Mouse (Mus musculus) embryonic facial prominence, embryonic 13.5 days (tissue): ENCODE measurements at regions not wholly inside any gene's neighbourhood (a gene's known extent, or its start where the extent isn't known, plus 50 kb on each side); places are given as distances from the start of the nearest gene placed in this dataset.

Experiments
- ATAC-seq: fragments of 200-750 bp; cut with Nextera tagmentation; 2 replicates; pipeline ENCODE4 v1.8.0; 2017; ENCODE audit warnings: low read depth; ENCODE audit not compliant: insufficient number of reproducible peaks, insufficient read depth, low FRiP score, low TSS enrichment
- H3K27ac ChIP-seq: fragments of 300-500 bp; sonication (generic); 2 replicates; pipeline ENCODE4 v1.5.1; 2015; ENCODE audit warnings: moderate library complexity, mild to moderate bottlenecking, inconsistent platforms
- H3K27me3 ChIP-seq: fragments of 300-500 bp; sonication (generic); 2 replicates; pipeline ENCODE4 v1.6.1; 2015; ENCODE audit warnings: mild to moderate bottlenecking, inconsistent platforms
- H3K36me3 ChIP-seq: fragments of 300-500 bp; sonication (generic); 2 replicates; pipeline ENCODE4 v1.6.1; 2015; ENCODE audit warnings: mild to moderate bottlenecking, inconsistent platforms
- H3K4me1 ChIP-seq: fragments of 300-500 bp; sonication (generic); 2 replicates; pipeline ENCODE4 v1.6.1; 2015; ENCODE audit warnings: inconsistent platforms
- H3K4me2 ChIP-seq: fragments of 300-500 bp; sonication (generic); 2 replicates; pipeline ENCODE4 v1.6.1; 2015; ENCODE audit warnings: moderate library complexity, mild to moderate bottlenecking, inconsistent platforms
- H3K4me3 ChIP-seq: fragments of 300-500 bp; sonication (generic); 2 replicates; pipeline ENCODE4 v1.5.1; 2015; ENCODE audit warnings: mild to moderate bottlenecking, inconsistent platforms
- H3K9ac ChIP-seq: fragments of 300-500 bp; sonication (generic); 2 replicates; pipeline ENCODE4 v1.6.1; 2015; ENCODE audit warnings: mild to moderate bottlenecking, inconsistent platforms
- H3K9me3 ChIP-seq: fragments of 300-500 bp; sonication (generic); 2 replicates; pipeline ENCODE4 v1.6.1; 2016; ENCODE audit warnings: inconsistent platforms
- WGBS: fragments of 180-500 bp; shearing (Covaris S2); methylation state at CpG from one replicate; pipeline ENCODE4 v1.1.7; 2015; ENCODE audit warnings: mixed read lengths; 5-methylcytosine and 5-hydroxymethylcytosine counted together

DNA sequence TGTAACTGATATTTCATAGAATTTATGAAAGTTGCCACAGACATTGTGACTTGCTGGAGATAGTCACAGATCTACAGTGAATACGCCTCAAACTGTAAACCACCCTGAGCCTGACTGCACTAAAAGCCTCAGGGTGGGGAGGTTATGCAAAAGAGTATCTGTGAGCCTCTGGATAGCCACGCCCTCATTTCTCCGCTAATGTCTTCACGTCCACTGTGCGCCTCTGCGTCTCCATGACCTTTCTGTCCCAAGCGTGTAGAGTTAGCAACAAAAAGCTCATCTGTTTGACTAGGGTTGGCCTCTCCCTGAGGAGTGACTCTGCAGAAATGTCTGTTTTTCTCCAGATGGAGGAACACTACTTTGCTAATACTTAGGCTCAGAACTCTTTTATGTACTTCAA lies 170.8 kb upstream of the Gm49356 start:
- Histone ChIP-seq H3K9me3 (no peaks in the 10 kb centered on the region), H3K4me3 (no peak overlapping the region), H3K4me2 (no peak overlapping the region), H3K4me1 (peaks cover 11% of the 10 kb centered on the region; the same call in 1 of the 2 replicates), H3K27me3 (no peaks in the 10 kb centered on the region), H3K36me3 (no peaks in the 10 kb centered on the region), H3K9ac (no peak overlapping the region), H3K27ac (no peak overlapping the region)
- no peak for ATAC-seq
- WGBS, result 71% methylated on average over 7 of the region's 7 CpGs

DNA sequence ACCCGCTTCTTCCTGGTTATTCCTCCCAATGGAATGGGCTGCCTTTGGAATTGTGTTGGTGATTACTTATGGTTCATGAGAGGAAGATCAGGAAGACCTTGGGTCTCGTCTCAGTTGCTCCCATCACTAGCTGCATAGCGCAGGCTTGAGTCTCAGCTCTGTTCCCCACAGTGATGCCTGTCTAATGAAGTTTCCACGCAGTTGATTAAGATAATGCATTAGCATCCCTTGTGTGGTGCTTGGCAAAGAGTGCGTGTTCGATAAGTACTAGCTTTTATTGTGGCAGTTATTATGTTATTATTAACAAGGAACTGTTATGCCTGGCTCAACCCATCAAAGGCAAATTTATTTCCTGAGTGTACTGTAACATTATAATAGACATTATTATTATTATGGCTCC lies 169.7 kb upstream of the Gm49356 start:
- no peaks in the 10 kb centered on the region for H3K36me3 ChIP-seq
- peaks cover 9% of the 10 kb centered on the region; the same call in 1 of the 2 replicates for H3K4me1 ChIP-seq
- WGBS, result 82% methylated on average over 6 of the region's 6 CpGs

DNA sequence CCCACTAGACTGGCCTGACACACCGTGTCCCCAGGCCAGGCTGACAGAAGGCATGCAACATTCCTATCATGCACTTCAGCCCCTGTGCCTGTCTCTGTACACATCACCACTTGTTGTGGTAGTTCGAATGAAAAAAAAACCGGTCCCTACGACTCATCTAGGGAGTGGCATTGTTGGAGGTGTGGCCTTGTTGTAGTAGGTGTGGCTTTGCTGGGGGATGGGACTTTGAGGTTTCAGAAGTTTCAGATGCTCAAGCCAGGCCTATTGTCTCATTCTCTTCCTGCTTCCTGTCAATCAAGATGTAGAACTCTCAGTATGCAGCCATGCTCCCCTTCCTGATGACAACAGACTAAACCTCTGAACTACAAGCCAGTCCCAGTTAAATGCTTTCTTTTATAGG lies 162.1 kb upstream of the Gm49356 start:
- 75% methylated on average over 4 of the region's 4 CpGs for WGBS
- no peak overlapping the region for H3K9ac ChIP-seq
- no peaks in the 10 kb centered on the region for H3K36me3 ChIP-seq
- no peak overlapping the region for H3K4me3 ChIP-seq
- H3K4me1 ChIP-seq, result peaks cover 7% of the 10 kb centered on the region
- no peaks in the 10 kb centered on the region for H3K27me3 ChIP-seq
- ATAC-seq, result no peak
- H3K27ac ChIP-seq, result no peak overlapping the region
- no peaks in the 10 kb centered on the region for H3K9me3 ChIP-seq
- no peak overlapping the region for H3K4me2 ChIP-seq

More for the DNA sequence above, 169.7 kb upstream of the Gm49356 start:
- no peak for ATAC-seq
- Histone ChIP-seq H3K9ac (no peak overlapping the region), H3K4me3 (no peak overlapping the region), H3K27me3 (no peaks in the 10 kb centered on the region), H3K27ac (no peak overlapping the region), H3K4me2 (no peak overlapping the region), H3K9me3 (no peaks in the 10 kb centered on the region)

DNA sequence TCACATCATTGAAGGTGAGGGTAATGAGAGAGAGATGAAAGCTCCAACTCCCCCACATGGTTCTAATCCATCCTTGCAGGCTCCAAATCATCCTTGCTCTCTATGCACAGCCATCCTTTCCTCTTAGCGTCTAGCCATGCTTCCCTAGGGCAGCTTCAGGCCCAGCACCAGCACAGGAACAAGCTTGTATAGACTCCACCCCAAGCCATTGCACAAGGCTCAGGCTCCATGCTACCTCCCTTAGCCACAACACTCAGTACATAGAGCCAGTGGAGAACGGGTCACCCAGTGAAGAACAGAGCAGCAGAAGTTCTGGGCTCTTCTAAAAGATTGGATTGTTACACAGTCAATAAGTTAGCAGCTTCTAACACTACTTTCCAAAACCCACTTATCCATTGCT lies 160.8 kb upstream of the Gm49356 start:
- Histone ChIP-seq H3K4me1 (peaks cover 12% of the 10 kb centered on the region), H3K4me3 (no peak overlapping the region), H3K9me3 (no peaks in the 10 kb centered on the region), H3K9ac (no peak overlapping the region), H3K4me2 (no peak overlapping the region), H3K27ac (no peak overlapping the region), H3K36me3 (no peaks in the 10 kb centered on the region), H3K27me3 (no peaks in the 10 kb centered on the region)
- ATAC-seq, result no peak
- 87% methylated on average over 2 of the region's 2 CpGs for WGBS

DNA sequence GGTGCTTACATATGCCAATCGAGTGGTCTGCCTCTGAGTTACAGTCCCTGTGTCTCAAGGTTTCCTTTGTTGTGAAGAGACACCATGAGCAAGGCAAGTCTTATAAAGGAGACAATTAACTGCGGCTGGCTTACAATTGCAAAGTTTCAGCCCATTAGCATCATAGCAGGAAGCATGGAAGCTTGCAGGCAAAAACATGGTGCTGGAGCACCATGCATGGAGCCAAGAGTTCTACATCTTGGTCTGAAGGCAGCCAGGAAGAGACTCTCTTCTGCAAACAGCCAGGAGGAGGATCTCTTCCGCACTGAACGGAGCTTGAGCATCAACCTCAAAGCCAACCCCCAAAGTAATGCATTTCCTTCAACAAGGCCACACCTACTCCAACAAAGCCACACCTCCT lies 158.2 kb upstream of the Gm49356 start:
- Histone ChIP-seq H3K4me1 (peaks cover 12% of the 10 kb centered on the region), H3K36me3 (no peaks in the 10 kb centered on the region), H3K4me3 (no peak overlapping the region), H3K27me3 (no peaks in the 10 kb centered on the region), H3K9me3 (no peaks in the 10 kb centered on the region), H3K4me2 (no peak overlapping the region), H3K9ac (no peak overlapping the region), H3K27ac (no peak overlapping the region)
- no peak for ATAC-seq
- WGBS, result 89% methylated on average over 4 of the region's 4 CpGs

DNA sequence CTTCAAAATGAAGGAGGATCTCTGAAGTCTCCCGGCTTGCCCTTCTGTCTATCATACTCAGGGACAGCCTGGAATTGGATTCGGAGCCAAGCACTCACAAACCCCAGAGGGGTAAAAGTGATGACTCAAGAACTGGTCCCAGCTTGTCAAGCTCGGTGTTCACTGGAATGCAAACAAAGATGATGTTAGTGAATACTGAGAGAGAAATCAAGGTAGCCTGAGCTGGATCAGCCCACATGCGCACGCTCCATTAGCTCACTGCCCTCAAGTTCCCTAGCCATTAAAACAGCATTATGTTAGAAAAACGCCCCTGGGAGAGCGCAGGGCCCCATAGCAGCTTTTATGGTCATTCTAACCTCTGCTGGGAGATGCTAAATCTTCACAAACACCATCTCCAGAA lies 157.8 kb upstream of the Gm49356 start:
- H3K4me2 ChIP-seq, result peak overlapping the region; percentile 44
- H3K4me3 ChIP-seq, result no peak overlapping the region; the same call in 1 of the 2 replicates
- H3K4me1 ChIP-seq, result peaks cover 12% of the 10 kb centered on the region
- no peak overlapping the region for H3K9ac ChIP-seq
- no peaks in the 10 kb centered on the region for H3K27me3 ChIP-seq
- ATAC-seq, result no peak
- WGBS, result 71% methylated on average over 7 of the region's 7 CpGs
- peak overlapping the region; percentile 66 for H3K27ac ChIP-seq
- H3K36me3 ChIP-seq, result no peaks in the 10 kb centered on the region
- H3K9me3 ChIP-seq, result no peaks in the 10 kb centered on the region

DNA sequence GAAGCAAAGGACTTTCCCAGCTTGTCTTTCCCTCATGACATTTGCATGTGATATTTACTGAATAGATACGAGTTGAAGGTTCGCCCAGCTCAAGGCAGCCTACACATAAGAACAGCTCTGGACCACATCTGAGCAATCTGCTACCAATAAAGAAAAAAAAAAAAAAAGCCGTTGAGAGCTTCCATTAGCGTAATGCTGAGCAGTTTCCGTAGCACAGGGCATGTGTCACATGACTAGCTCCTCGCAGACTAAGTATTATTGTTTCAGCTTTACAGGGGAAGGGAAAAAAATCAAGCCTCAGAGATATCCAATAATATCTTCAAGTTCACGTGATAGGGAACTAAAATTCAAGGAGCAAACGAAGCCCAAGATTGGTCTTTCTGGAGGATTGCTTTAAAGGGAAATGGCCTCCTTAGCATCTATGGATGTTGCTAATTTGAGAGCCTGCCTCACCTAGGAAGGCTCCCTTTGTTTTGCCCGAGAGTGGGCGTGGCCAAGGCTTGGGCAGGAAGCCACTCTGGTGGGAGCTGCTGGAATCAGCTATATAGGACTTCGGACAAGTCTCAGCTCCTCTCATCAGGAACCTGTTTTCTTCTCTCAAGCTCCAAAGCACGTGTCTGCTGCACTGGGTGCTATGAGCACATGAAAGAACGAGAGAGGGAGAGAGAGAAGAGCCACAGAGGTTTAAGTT lies 157.0 kb upstream of the Gm49356 start:
- H3K9ac ChIP-seq, result no peak overlapping the region
- ATAC-seq, result no peak
- peak overlapping the region; percentile 6; the same call in 1 of the 2 replicates for H3K4me3 ChIP-seq
- no peaks in the 10 kb centered on the region for H3K27me3 ChIP-seq
- peak overlapping the region; percentile 44 for H3K4me2 ChIP-seq
- peaks cover 12% of the 10 kb centered on the region for H3K4me1 ChIP-seq
- no peaks in the 10 kb centered on the region for H3K9me3 ChIP-seq
- H3K36me3 ChIP-seq, result no peaks in the 10 kb centered on the region
- WGBS, result 26% methylated on average over 13 of the region's 13 CpGs
- peak overlapping the region; percentile 66 for H3K27ac ChIP-seq
